Mouse (Mus musculus) lung, postnatal 10 days (tissue): ENCODE measurements at regions not wholly inside any gene's neighbourhood (a gene's known extent, or its start where the extent isn't known, plus 50 kb on each side); places are given as distances from the start of the nearest gene placed in this dataset.

Experiments
- DNase-seq: peaks from one replicate; pipeline ENCODE4 v3.0.0; 2021

DNA sequence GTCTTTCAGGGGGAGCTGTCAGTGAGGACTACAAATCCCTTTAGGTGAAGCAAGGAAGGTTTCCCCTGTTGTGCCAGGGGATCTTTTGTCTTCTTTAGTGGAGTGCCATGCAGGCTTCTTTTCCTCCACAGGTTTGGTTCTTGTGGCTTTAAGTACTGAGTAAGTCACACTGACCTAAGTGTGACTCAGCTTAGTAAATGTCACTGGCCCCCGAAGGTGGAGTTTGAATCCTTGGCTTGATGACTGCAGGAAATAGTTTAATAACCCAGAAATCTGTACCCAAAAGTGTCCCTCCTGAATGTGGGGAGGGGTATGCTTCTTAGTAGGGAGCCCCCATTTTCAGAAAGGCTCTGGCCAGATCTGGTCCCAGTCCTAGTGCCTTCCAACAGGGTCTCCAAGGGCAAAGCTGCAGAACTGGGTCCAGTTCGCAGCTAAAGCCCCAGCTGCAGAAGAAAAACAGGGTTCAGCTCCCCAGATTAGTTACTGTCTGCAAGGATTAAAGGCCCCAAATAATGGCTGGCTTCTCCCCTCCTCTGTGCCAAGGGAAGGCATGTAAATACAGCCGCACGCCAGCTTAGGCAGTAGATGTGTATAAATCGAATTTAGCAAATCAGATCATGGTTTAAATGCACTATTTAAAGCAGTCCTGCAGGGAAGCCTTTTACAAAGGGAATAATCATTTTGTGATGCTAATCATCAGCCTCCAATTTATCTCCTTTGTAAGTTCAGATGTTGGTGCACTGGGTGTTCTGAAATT lies 51.6 kb upstream of the Polg start:
- no peak for DNase-seq

DNA sequence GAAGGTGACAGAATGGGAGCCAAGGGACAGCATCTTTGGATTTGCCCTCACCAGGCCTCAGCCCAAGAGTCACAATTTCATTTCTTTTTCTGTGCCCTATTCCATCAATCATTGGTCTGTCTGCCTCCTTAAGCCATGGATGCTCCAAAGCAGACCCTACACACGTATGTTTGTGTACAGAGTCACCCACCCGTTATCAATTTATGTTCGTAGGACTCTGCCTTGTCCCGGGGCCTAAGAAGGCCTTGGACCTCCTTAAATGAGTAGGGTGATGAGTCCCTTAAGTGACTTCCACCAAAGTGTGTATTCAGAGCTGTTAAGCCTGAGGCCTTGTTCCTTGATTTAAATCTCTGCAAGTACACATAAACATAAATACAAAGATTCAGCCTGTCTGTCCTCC lies 50.1 kb upstream of the Polg start:
- DNase-seq = no peak
